Mouse (Mus musculus) MEL (cell line): ENCODE data around the gene Cntnap2. TPM values are rescaled to one million over a fixed set of nuclear protein-coding genes. Genes with fewer than 3 reads are reported as not detected.

Experiments
- DNase-seq: peaks from one replicate; pipeline ENCODE4 v3.0.0; 2011; ENCODE audit warnings: low read depth, low spot score
- H3K27ac ChIP-seq: 2 replicates; pipeline ENCODE4 v1.5.1; 2012; ENCODE audit warnings: low read depth, mild to moderate bottlenecking, control low read depth, low read length, moderate library complexity; ENCODE audit not compliant: control insufficient read depth
- H3K27me3 ChIP-seq, 2 experiments: fragments of 150-350 bp in 1 of 2; sonication (generic) in 1 of 2; 2 replicates each; pipeline ENCODE4 v1.6.1; 2012; ENCODE audit warnings: low read length in 2 of 2, mild to moderate bottlenecking in 2 of 2, improper control_type of control experiment in 1 of 2, moderate library complexity in 1 of 2; ENCODE audit not compliant: insufficient read depth in 2 of 2, control insufficient read depth in 1 of 2
- H3K36me3 ChIP-seq, 2 experiments: 2 replicates each; pipeline ENCODE4 v1.6.1; 2012 to 2014; ENCODE audit warnings: low read length in 2 of 2, improper control_type of control experiment in 1 of 2, inconsistent platforms in 1 of 2, mild to moderate bottlenecking in 1 of 2; ENCODE audit not compliant: insufficient read depth in 2 of 2, control insufficient read depth in 1 of 2
- H3K4me1 ChIP-seq, 2 experiments: fragments of 150-350 bp in 1 of 2; sonication (generic) in 1 of 2; 2 replicates each; pipeline ENCODE4 v1.6.1; 2012; ENCODE audit warnings: low read length in 2 of 2, improper control_type of control experiment in 1 of 2, mild to moderate bottlenecking in 1 of 2; ENCODE audit not compliant: insufficient read depth in 2 of 2, control insufficient read depth in 1 of 2
- H3K4me3 ChIP-seq, 2 experiments: fragments of 150-350 bp in 1 of 2; sonication (generic) in 1 of 2; 2 replicates each; pipeline ENCODE4 v1.5.1; 2012; ENCODE audit warnings: low read depth in 2 of 2, low read length in 2 of 2, mild to moderate bottlenecking in 2 of 2, moderate library complexity in 2 of 2, control low read depth in 1 of 2, improper control_type of control experiment in 1 of 2; ENCODE audit not compliant: control insufficient read depth in 1 of 2, insufficient read depth in 1 of 2
- H3K79me2 ChIP-seq: 2 replicates; pipeline ENCODE4 v1.6.1; 2012; ENCODE audit warnings: mild to moderate bottlenecking, low read length, moderate library complexity; ENCODE audit not compliant: control insufficient read depth, poor library complexity, insufficient read depth
- H3K9ac ChIP-seq: 2 replicates; pipeline ENCODE4 v1.6.1; 2012; ENCODE audit warnings: low read depth, mild to moderate bottlenecking, control low read depth, low read length, moderate library complexity; ENCODE audit not compliant: control insufficient read depth, poor library complexity, severe bottlenecking
- H3K9me3 ChIP-seq: fragments of 150-350 bp; sonication (generic); replicated peaks from 2 replicates; pipeline ENCODE4 v1.6.1; 2012; ENCODE audit warnings: mild to moderate bottlenecking, low read length, improper control_type of control experiment, moderate library complexity; ENCODE audit not compliant: insufficient read depth
- BHLHE40 ChIP-seq: IDR thresholded peaks from 2 replicates; pipeline ENCODE4 v1.6.1; 2012; ENCODE audit warnings: low read depth, mild to moderate bottlenecking, inconsistent platforms, low read length, improper control_type of control experiment, borderline replicate concordance
- CHD1 ChIP-seq: IDR thresholded peaks from 2 replicates; pipeline ENCODE4 v1.6.1; 2012; ENCODE audit warnings: low read depth, mild to moderate bottlenecking, inconsistent platforms, low read length, improper control_type of control experiment
- CHD2 ChIP-seq: IDR thresholded peaks from 2 replicates; pipeline ENCODE4 v1.6.1; 2011; ENCODE audit warnings: low read length, improper control_type of control experiment
- CTCF ChIP-seq, 3 experiments: IDR thresholded peaks in 2 of 3; conservative IDR thresholded peaks in 1 of 3; 2 replicates each; pipeline ENCODE4 v1.5.1; 2011 to 2012; ENCODE audit warnings: low read length in 3 of 3, low read depth in 2 of 3, mild to moderate bottlenecking in 2 of 3, improper control_type of control experiment in 1 of 3, inconsistent platforms in 1 of 3, mixed read lengths in 1 of 3, moderate library complexity in 1 of 3; ENCODE audit not compliant: control insufficient read depth in 1 of 3, insufficient read depth in 1 of 3, poor library complexity in 1 of 3, severe bottlenecking in 1 of 3
- E2F4 ChIP-seq: IDR thresholded peaks from 2 replicates; pipeline ENCODE4 v1.6.1; 2011; ENCODE audit warnings: low read depth, low read length, improper control_type of control experiment, borderline replicate concordance
- GABPA ChIP-seq: IDR thresholded peaks from 2 replicates; pipeline ENCODE4 v1.6.1; 2012; ENCODE audit warnings: low read depth, mild to moderate bottlenecking, inconsistent platforms, low read length, improper control_type of control experiment, moderate library complexity
- GATA1 ChIP-seq: IDR thresholded peaks from 2 replicates; pipeline ENCODE4 v1.6.1; 2011; ENCODE audit warnings: low read depth, low read length, improper control_type of control experiment
- JUND ChIP-seq: IDR thresholded peaks from 2 replicates; pipeline ENCODE4 v1.6.1; 2011; ENCODE audit warnings: low read depth, mild to moderate bottlenecking, improper control_type of control experiment, low read length
- MAX ChIP-seq: IDR thresholded peaks from 2 replicates; pipeline ENCODE4 v1.6.1; 2011; ENCODE audit warnings: low read length, improper control_type of control experiment
- MEF2A ChIP-seq: IDR thresholded peaks from 2 replicates; pipeline ENCODE4 v1.6.1; 2014; ENCODE audit warnings: low read depth, mild to moderate bottlenecking, inconsistent platforms, low read length, improper control_type of control experiment; ENCODE audit not compliant: poor library complexity, insufficient replicate concordance, severe bottlenecking; ENCODE audit errors: extremely low read depth
- MXI1 ChIP-seq: IDR thresholded peaks from 2 replicates; pipeline ENCODE4 v1.6.1; 2011; ENCODE audit warnings: mild to moderate bottlenecking, low read depth, low read length, improper control_type of control experiment
- MYB ChIP-seq: IDR thresholded peaks from 2 replicates; pipeline ENCODE4 v1.6.1; 2011; ENCODE audit warnings: mild to moderate bottlenecking, low read depth, low read length, improper control_type of control experiment
- MYC ChIP-seq: IDR thresholded peaks from 2 replicates; pipeline ENCODE4 v1.6.1; 2011; ENCODE audit warnings: low read depth, mild to moderate bottlenecking, low read length, improper control_type of control experiment, moderate library complexity
- NELFE ChIP-seq: IDR thresholded peaks from 2 replicates; pipeline ENCODE4 v1.6.1; 2011; ENCODE audit warnings: low read depth, low read length, improper control_type of control experiment
- POLR2A ChIP-seq, 2 experiments: IDR thresholded peaks; 2 replicates each; pipeline ENCODE4 v1.6.1; 2011 to 2012; ENCODE audit warnings: low read length in 2 of 2, mild to moderate bottlenecking in 2 of 2, control low read depth in 1 of 2, improper control_type of control experiment in 1 of 2, low read depth in 1 of 2, moderate library complexity in 1 of 2; ENCODE audit not compliant: control insufficient read depth in 1 of 2, insufficient read depth in 1 of 2, poor library complexity in 1 of 2
- POLR2AphosphoS5 ChIP-seq: IDR thresholded peaks from 2 replicates; pipeline ENCODE4 v1.6.1; 2012; ENCODE audit warnings: low read depth, borderline replicate concordance, mild to moderate bottlenecking, inconsistent platforms, low read length, moderate library complexity, mixed read lengths
- RAD21 ChIP-seq: IDR thresholded peaks from 2 replicates; pipeline ENCODE4 v1.6.1; 2011; ENCODE audit warnings: mild to moderate bottlenecking, low read depth, low read length, improper control_type of control experiment
- RCOR1 ChIP-seq: IDR thresholded peaks from 2 replicates; pipeline ENCODE4 v1.6.1; 2012; ENCODE audit warnings: low read depth, mild to moderate bottlenecking, inconsistent platforms, low read length, improper control_type of control experiment
- TAL1 ChIP-seq: IDR thresholded peaks from 2 replicates; pipeline ENCODE4 v1.6.1; 2012; ENCODE audit warnings: mild to moderate bottlenecking, inconsistent platforms, low read length, moderate library complexity, mixed read lengths
- TBP ChIP-seq: IDR thresholded peaks from 2 replicates; pipeline ENCODE4 v1.8.0; 2011; ENCODE audit warnings: low read depth, low read length, improper control_type of control experiment
- TCF12 ChIP-seq: IDR thresholded peaks from 2 replicates; pipeline ENCODE4 v1.6.1; 2014; ENCODE audit warnings: low read depth, mild to moderate bottlenecking, inconsistent platforms, low read length, improper control_type of control experiment, moderate library complexity
- UBTF ChIP-seq: IDR thresholded peaks from 2 replicates; pipeline ENCODE4 v1.6.1; 2012; ENCODE audit warnings: low read depth, mild to moderate bottlenecking, inconsistent platforms, low read length, improper control_type of control experiment, moderate library complexity, borderline replicate concordance; ENCODE audit not compliant: insufficient read depth
- ZC3H11A ChIP-seq: IDR thresholded peaks from 2 replicates; pipeline ENCODE4 v1.6.1; 2012; ENCODE audit warnings: low read depth, mild to moderate bottlenecking, inconsistent platforms, low read length, improper control_type of control experiment
- ZMIZ1 ChIP-seq: IDR thresholded peaks from 2 replicates; pipeline ENCODE4 v1.6.1; 2012; ENCODE audit warnings: low read depth, mild to moderate bottlenecking, inconsistent platforms, low read length, improper control_type of control experiment, moderate library complexity
- ZNF384 ChIP-seq: IDR thresholded peaks from 2 replicates; pipeline ENCODE4 v1.6.1; 2012; ENCODE audit warnings: low read depth, mild to moderate bottlenecking, inconsistent platforms, low read length, improper control_type of control experiment
- polyA plus RNA-seq, 2 experiments: library from polyadenylated mRNA; stranded (reverse) in 1 of 2; unstranded in 1 of 2; fragments of >175 nt in 1 of 2; fragments of >200 nt in 1 of 2; gene quantifications; 2 replicates each; pipeline versions ENCODE4 v1.2.1 to v1.2.4; 2012; ENCODE audit warnings: low replicate concordance in 2 of 2, low read depth in 1 of 2; ENCODE audit not compliant: insufficient read length in 2 of 2, insufficient read depth in 1 of 2, missing spikeins in 1 of 2
- total RNA-seq: library from RNA; depleted of rRNA; stranded (reverse); fragments of 300-350 nt; gene quantifications from 2 replicates; pipeline ENCODE4 v1.2.3, GENCODE M21; 2012

The Cntnap2 gene
- total and polyA plus RNA-seq, 3 experiments, result 0.01 TPM; not detected in 2

- no peaks in the 10 kb centered on the region for H3K9me3 ChIP-seq
- H3K27me3 ChIP-seq, result no peaks in the 10 kb centered on the region
- H3K79me2 ChIP-seq, result no peaks in the 10 kb centered on the region
- TF ChIP-seq TCF12 (no peak), CHD1 (no peak), CHD2 (no peak), MXI1 (no peak), E2F4 (no peak), POLR2A (IDR thresholded peaks at IDR 0.05; ENCODE audit: control insufficient read depth in 1 of 2, insufficient read depth in 1 of 2, low read depth in 1 of 2, low read length in 2 of 2, poor library complexity in 1 of 2) (no peak), RAD21 (no peak), ZC3H11A (no peak), GATA1 (no peak), NELFE (no peak), UBTF (no peak), MEF2A (no peak), GABPA (no peak), JUND (no peak), MYB (no peak), MYC (no peak), ZMIZ1 (no peak)
- no peak overlapping the region for H3K4me3 ChIP-seq
- H3K9ac ChIP-seq, result no peak overlapping the region
- DNase-seq, result no peak
- no peak overlapping the region for H3K27ac ChIP-seq
- no peaks in the 10 kb centered on the region for H3K4me1 ChIP-seq
- no peaks in the 10 kb centered on the region for H3K36me3 ChIP-seq
These were observed 1984.4 kb downstream of the Cntnap2 start for GRCm38 (mm10) chr6:47043586-47043985.

- Histone ChIP-seq H3K79me2 (no peaks in the 10 kb centered on the region), H3K4me3 (no peak overlapping the region), H3K4me1 (no peaks in the 10 kb centered on the region), H3K36me3 (no peaks in the 10 kb centered on the region), H3K9ac (no peak overlapping the region), H3K27ac (no peak overlapping the region), H3K9me3 (no peaks in the 10 kb centered on the region), H3K27me3 (no peaks in the 10 kb centered on the region)
- no peak for TF ChIP-seq MXI1
- no peak for TF ChIP-seq TBP
- TF ChIP-seq ZNF384, result no peak
- TF ChIP-seq NELFE, result no peak
- TF ChIP-seq MEF2A, result no peak
- TF ChIP-seq POLR2A (IDR thresholded peaks at IDR 0.05; ENCODE audit: control insufficient read depth in 1 of 2, insufficient read depth in 1 of 2, low read depth in 1 of 2, low read length in 2 of 2, poor library complexity in 1 of 2), result no peak
- no peak for TF ChIP-seq RCOR1
- TF ChIP-seq MAX, result no peak
- TF ChIP-seq CTCF (IDR thresholded peaks at IDR 0.05 in 2 of 3, conservative IDR thresholded peaks at IDR 0.05 in 1 of 3; ENCODE audit: control insufficient read depth in 1 of 3, insufficient read depth in 1 of 3, low read depth in 2 of 3, low read length in 3 of 3, poor library complexity in 1 of 3, severe bottlenecking in 1 of 3), result no peak
- TF ChIP-seq UBTF, result no peak
- TF ChIP-seq POLR2AphosphoS5, result no peak
- no peak for TF ChIP-seq BHLHE40
- no peak for TF ChIP-seq TAL1
- no peak for DNase-seq
These were observed 1985.4 kb downstream of the Cntnap2 start for GRCm38 (mm10) chr6:47044385-47045200.
